Mouse (Mus musculus): ENCODE results near the gene Smarca2.

The Smarca2 gene

DNA sequence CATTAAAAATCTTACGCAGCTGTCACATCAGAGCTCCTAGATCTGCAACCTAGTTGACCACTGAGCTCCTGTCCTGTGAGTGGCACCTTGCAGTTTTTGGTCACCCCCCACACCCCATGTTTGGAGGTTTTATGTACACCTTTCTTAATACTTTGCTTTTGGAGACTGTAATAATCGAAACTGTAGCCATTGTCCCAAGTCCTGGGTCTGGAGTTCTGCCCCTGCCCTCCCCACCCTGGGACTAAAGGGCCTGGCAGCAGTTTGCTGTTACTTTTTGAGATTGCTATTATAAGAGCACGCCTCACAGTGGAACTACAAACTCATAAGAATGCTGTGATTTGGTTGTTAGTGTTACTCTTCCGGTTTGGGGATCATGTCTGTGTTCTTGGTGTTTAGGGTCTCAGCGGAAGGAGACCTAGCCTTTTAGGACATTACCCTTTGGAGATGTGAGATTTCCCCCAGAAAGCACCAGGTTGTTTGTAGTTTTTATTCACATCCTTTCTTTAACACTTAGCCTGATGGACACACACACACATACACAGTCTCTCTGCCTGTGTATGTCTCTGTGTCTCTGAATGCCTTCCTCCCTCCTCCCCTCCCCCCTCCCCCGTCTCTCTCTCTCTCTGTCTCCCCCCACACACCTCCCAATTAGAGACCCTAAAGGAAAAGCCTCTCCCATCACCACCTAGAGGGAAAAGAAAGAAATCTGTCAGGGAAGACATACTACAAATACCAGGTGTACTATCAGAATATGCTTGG is 142.0 kb downstream of the Smarca2 start:
- in situ Hi-C loops (cut with MboI, MseI), result no loop called here

DNA sequence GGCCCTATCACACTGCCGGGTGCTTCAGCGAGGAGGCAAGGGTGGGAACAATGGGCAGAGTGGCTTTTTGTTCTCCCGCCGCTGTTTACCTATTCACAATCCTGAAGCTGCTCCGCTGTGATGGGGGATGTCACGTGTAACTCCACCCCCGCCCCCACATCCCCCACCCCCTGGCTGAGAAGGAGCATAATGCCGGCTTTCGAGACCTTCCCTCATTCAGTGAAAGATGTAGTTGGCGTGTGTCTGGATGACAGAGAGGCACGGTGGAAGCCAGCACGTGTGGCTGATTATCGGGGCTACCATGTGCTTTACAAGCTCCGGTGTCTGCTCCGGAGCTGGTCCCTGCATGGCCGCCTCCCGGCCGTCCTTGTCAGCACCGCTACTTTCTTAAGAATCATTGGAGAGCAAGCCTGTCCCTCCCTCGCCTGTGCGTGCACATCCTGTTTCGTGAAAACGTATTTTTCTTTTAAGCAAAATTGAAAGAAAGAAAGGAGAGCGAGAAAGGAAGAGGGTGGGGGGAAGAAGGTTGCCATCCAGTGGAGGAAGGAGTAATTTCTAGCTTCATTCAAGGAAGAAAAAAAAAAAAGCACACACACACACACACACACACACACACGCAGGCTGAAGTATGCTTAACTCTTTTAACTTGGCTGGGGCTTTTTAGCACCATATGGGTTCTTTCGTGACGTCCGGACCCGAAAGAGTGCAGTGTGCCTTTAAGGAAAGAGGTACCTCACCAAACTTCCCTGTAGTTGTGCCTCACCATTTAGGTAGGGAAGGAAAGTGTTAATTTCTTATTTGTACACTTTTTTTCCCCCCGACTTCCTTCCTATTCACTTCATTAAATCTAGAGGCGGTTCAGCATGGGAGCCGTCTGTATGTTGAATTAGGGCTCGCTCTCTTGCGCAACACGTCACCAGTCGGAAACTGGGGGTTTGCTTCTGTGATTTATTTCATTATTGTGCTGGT is 143.0 kb downstream of the Smarca2 start:
- in situ Hi-C loops (cut with MboI, MseI), result no loop called here

DNA sequence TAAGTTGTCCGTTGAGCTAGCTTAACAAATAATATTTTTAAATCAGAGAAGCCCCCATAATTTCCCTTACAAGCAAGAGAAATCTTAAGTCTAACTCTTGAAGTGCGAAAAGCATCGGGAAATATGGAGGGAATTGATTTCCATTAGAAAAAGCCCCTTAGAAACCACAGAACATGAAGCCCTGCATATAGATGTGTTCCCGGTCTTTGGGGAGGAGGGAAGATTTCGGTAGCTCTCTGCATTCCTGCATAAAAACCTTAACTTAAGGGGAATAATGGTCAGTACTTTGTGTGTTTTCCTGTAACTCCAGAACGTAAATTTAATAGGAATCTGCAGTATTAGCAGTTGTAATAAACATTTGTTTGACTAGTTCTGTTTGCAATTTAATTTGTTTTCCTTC is 143.8 kb downstream of the Smarca2 start:
- in situ Hi-C loops (cut with MboI, MseI), result no loop called here

DNA sequence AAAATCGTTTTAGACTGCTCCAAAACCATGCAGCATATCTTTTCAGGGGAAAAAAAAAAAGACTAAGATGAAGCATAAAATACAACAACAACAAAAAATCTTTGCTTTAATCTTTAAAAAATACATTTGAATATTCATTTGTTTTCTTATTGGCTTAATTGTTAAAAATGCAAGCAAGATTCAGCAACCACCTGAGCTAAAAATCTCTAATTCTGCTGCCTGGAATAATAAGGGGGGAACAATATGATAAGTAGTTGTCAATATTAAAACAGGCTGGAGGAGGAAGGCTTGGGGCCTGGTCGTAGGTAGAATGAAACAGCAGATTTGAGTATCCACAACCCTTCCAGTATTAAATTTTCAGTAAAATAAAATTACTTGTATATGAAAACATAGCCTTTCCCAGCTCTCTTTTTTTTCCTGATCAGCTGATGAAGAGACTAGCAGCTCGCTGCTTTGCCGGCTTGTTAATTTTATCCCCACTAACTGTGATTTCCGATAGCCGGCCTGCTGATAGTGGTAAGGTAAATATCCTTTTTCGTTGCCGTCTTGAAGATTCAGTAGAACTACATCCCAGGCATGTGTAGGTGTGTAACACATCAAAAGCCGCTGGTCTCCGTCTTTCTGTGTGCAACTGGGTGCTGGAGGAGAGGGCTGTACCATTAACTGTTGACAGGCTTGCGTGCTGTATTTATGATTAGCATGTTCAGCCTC is 144.7 kb downstream of the Smarca2 start:
- in situ Hi-C loops (cut with MboI, MseI), result no loop called here

DNA sequence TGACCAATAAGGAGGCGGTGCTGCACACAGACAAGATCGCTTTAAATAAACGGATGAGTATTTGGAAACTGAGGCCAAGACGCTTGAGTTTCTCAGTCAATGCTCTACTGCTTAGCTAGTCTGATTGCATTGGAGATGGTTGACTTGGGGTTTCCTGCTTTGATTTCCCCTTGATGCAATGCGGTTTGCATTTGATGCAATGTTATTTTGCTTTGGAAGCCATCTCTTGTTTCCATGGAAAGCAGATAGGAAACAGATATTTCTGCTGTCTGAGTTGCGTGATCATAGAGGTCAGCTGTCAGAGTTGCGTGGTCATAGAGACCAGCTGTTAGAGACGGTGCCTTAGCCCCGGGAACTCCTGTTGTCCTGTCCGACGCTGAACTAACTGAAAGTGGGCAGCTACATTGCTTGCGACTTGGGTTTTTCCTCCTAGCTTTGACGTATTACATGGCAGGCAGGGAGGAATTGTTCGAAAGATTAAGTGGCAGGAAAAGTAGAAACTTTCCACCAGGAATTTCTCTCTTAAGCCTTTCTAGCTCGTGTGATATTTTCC is 147.8 kb downstream of the Smarca2 start:
- in situ Hi-C loops (cut with MboI, MseI), result no loop called here

DNA sequence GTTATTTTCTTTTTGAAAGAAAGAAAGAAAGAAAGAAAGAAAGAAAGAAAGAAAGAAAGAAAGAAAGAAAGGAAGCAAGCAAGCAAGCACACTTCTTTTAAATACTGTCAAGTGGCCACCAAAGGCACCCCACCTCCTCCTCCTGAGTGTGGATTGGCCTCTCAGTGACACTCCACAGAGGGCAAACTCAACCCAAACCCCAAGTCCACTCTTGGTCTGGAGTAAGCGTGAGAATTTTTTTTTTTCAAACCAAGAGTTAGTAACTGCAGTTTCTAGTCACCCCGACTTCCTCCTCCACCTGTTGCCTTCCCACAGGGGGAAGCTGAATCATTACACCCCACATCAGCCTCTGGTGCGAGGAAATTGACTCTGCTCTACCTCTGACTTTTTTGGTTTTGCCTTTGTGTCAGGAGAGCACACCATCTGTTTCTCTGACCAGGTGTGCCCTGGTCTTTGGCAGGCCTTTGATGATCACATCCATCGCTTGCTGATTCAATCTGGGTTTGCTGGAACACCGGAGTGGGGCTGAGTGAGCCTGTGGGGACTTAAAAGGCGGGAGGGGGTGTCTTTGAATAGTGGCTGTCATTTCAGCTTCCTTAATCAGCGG is 148.5 kb downstream of the Smarca2 start:
- in situ Hi-C loops (cut with MboI, MseI), result no loop called here

GRCm38 (mm10) chr19:26754016-26754794 is 149.4 kb downstream of the Smarca2 start:
- in situ Hi-C loops (cut with MboI, MseI), result no loop called here

GRCm38 (mm10) chr19:26755991-26756390 is 151.1 kb downstream of the Smarca2 start:
- in situ Hi-C loops (cut with MboI, MseI), result no loop called here

- in situ Hi-C loops (cut with MboI, MseI), result no loop called here
Observed at GRCm38 (mm10) chr19:26756399-26756798, 151.5 kb downstream of the Smarca2 start.

DNA sequence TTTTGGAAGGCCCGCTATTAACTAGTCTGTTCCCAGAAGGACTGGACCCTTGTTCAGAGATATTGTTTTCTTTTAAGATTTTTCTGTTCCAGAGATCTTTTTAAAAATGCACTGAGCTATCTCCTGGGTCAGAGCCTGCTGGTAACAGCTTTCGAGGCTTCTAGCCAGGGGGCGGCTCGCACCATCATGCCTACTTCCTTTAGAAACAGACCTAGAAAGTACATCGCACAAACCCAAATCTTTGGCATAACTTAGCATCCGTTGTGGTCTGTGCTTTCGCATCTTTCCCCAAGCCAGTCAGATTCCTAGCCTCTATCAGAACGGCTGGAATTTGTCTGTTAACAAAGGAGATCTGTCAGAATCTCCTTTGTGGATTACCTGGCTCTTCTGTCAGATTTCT is 153.3 kb downstream of the Smarca2 start:
- in situ Hi-C loops (cut with MboI, MseI), result no loop called here

- in situ Hi-C loops (cut with MboI, MseI), result no loop called here
Observed at GRCm38 (mm10) chr19:26758620-26759019, 153.8 kb downstream of the Smarca2 start.

GRCm38 (mm10) chr19:26759295-26759694 is 154.4 kb downstream of the Smarca2 start:
- in situ Hi-C loops (cut with MboI, MseI), result no loop called here

DNA sequence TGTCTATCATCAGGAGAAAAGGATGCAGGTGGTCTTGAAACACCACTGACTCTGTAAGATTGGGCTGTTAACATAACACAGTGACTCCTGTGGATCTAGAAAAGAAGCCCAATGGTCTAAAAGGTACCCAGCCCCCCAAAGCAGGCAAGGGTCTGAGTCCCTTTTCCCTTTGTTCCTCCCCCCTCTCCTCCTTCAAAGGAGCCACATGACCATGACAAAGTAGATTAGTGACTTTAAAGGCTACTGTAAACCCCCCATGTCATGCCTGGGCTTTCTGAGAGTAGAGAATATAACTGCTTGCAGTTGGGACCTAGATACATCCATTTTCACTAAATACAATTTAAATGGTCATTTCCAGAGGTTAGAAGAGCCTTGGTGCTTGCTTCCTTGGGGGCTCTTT is 156.4 kb downstream of the Smarca2 start:
- in situ Hi-C loops (cut with MboI, MseI), result no loop called here

GRCm38 (mm10) chr19:26765483-26765882 is 160.6 kb downstream of the Smarca2 start:
- in situ Hi-C loops (cut with MboI, MseI), result no loop called here

GRCm38 (mm10) chr19:26767454-26767853 is 162.6 kb downstream of the Smarca2 start:
- in situ Hi-C loops (cut with MboI, MseI), result no loop called here

GRCm38 (mm10) chr19:26767941-26768340 is 163.1 kb downstream of the Smarca2 start:
- in situ Hi-C loops (cut with MboI, MseI), result no loop called here

GRCm38 (mm10) chr19:26768846-26769245 is 164.0 kb downstream of the Smarca2 start:
- in situ Hi-C loops (cut with MboI, MseI), result no loop called here

DNA sequence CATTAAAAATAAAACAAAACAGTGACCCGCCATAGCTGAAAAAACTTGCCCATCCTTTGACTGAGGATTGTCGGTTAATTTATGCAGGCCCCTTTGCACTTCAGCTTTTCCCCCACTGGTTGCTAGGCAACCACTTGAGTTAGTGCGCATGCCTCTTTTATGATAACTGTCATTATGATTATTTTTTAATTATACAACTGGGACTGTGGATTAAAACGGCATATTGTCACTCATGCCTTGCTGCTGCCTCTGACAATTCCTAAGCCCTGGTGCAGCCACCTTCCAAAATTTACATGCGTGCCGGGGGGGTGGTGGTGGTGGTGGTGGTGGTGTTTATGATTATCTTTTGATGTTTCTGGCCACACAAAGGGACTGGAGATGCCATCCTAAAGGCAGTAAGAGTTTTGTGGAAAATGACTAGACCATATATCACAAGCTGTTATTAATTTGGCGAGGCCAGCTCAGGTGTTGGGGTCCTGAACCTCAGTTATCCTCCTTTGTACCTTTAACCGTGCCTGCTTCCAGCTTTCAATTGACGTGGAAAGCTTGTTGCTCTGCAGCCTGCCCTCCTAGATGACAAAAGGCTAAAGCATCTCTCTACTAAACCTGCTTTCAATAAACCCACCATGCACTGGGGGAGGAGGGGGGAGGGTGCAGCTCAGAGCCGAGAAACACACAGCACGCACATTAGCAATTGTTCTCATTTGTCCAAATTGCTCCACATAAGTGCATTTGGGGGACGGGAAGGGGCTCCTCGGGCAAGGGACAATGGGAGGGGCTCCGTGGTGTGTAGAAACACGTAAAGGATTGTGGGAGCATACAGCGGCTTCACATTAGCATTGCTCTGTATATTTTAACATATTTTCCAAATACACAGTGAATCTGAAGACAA is 165.0 kb downstream of the Smarca2 start:
- in situ Hi-C loops (cut with MboI, MseI), result no loop called here

- in situ Hi-C loops (cut with MboI, MseI), result no loop called here
Observed at GRCm38 (mm10) chr19:26770592-26770991, 165.7 kb downstream of the Smarca2 start.
